Mouse (Mus musculus) left cerebral cortex, postnatal 4 days (tissue): Measurements from ENCODE around the gene Lpp. TPM values are rescaled to one million over a fixed set of nuclear protein-coding genes. Genes with fewer than 3 reads are reported as not detected.
A peak's percentile ranks its signal among the peaks of the same experiment; 100 is the strongest.

ENCODE experiments used
- DNase-seq: peaks from one replicate; pipeline ENCODE4 v3.0.0-alpha.2; 2022
- intact Hi-C: fragments of 180-260 bp; cut with DNase I; formaldehyde crosslinking; loops from one replicate; pipeline ENCODE4 v1.15.1; 2025
- total RNA-seq, 2 experiments: library from RNA; stranded (reverse); gene quantifications; 2 replicates each; pipeline ENCODE4 v1.2.3; 2021

Lpp gene
- total RNA-seq, 2 experiments from 2014 or later, result 11.5 to 13.0 TPM

DNA sequence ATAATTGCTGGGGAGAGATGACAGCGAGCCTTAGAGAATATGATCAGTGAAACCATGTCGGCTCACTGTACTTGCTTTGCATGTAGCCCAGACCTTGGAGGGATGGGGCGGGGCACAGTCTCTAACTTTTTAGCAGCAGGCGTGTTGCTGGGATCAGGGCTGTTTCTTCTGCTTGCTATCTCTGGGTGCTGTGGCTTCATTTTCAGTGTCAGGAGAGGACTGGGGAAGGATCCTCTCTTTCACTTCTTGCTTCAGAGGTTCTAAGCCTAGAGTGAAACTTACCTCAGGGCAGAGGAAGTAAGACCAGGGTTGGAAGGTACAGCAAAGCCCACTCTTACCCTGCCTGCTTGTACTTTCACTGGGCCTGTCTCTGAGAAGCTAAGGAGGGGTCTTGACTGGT, 210.0 kb downstream of the Lpp start:
- intact Hi-C loops, result no loop called here

DNA sequence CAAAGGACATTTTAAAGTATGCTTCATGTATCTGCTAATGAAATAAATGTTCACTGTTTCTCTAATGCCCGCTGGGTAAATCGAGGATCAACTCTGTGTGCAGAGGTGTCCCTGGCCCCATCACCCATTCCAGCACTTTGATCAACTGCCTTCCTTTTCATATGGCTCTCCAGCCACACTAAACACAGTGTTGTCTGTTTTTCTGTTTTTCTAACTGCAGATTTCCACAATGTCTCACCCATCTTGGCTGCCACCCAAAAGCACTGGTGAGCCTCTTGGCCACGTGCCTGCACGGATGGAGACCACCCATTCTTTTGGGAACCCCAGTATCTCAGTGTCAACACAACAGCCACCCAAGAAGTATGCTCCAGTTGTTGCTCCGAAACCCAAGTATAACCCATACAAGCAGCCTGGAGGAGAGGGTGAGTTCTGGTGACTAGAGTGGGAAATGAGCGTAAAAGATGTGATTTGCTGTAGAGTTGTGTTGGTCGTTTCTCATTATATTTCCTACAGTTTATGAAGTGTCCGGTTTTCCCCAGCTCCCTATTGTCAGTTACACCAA, 214.7 kb downstream of the Lpp start:
- DNase-seq, result peak; percentile 31
- intact Hi-C loops, result no loop called here

More for the DNA sequence above, 210.0 kb downstream of the Lpp start:
- DNase-seq, result no peak

DNA sequence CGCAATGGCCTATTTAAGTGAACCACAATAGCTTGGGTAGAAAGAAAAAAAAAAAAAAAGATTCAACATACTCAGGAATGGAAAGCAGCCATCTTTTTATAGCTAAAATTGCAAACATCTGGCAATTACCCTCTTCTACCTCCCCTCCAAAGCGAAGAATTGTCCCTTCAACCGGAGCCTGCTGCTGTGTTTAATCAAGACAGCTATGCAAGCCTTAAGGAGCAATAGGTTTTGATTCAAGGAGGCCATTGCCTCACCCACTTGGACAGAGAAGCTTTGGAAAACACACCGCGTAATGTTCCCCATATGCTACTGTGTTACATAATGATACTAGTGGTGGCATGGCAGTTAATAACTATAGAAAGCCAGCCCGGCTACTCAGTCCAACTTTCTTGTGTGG, 226.2 kb downstream of the Lpp start:
- intact Hi-C loops, result no loop called here
- no peak for DNase-seq

DNA sequence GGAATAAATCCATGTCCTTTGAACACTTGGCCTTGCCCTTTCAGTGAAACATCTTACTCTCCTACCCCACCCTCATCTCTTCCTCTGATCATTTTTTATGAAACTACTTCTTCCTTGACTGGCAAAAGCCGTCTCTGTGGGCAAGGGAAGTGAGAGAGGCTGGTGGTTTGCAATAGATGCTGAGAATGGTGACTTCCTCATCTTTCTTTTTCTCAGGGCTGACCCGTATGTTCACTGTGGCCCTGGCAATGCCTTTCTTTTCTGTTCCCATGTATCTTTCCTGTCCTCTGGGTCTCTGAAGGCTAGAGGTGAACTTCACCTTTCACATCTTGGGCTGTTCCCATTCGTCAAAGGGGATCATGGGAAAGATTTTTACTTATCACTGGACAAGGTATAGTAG, 226.7 kb downstream of the Lpp start:
- intact Hi-C loops, result no loop called here
- DNase-seq, result no peak

DNA sequence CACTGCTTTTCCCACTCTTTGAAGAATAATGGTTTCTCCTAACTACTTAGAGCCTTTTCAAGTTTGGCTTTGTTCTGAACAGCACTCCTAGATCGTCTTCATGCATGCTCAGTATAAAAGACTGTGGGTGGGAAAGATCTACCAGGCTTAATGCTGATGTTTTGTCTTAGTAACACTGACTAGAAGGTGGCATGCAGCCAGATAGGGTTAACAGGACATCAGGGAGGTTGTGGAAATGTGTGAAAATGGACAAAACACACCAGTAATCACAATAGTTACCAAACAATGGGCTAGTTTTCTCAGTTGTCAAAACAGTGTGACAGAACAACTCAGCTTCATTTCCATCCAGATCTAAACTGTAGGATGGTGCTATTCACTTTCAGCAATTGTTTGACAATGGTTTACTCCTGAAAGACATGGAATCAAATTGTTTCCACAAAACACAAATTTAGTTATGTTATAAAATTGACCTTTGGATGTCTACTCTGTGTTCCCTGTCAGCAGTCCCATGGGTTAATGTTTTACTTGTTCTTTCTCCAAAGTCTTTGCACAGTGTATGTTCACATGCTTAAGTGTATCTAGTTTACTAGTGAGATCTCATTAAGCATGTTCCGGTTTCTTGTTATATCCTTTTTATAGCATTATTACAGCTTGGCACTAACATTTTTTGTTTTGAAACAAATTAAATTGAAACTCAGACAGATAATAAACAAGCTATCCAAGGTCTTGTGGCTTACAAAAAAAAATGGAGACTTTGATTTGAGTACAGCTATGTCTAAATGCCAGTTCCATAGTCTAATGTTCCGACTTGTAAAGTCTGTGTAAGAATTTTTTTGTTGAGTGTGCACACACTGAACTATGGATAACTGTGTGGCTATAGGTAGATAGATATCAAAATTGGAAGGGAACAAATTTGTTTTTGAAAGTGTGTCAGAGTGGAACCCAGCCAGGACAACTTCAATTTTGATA, 229.2 kb downstream of the Lpp start:
- DNase-seq, result no peak
- intact Hi-C loops, result no loop called here

DNA sequence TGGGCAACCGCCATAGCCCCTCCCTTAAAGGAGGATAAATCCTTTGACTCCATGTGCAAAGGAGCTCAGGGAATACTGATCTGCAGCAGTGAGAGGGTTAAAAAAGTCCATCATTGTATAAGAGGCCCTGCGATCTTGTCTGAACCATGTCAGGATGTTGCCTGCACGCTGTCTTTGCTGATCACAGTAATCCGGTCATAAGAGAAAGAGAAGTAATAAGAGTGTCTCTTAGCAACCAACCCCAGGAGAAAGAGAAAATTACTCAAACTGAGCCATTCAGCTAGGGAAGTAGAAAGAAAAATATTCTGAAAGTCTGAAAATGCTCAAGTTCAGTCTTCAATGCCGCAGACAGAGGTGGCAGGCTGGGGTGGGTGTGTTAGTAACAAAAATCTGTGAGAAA, 231.0 kb downstream of the Lpp start:
- intact Hi-C loops, result no loop called here
- DNase-seq, result no peak

DNA sequence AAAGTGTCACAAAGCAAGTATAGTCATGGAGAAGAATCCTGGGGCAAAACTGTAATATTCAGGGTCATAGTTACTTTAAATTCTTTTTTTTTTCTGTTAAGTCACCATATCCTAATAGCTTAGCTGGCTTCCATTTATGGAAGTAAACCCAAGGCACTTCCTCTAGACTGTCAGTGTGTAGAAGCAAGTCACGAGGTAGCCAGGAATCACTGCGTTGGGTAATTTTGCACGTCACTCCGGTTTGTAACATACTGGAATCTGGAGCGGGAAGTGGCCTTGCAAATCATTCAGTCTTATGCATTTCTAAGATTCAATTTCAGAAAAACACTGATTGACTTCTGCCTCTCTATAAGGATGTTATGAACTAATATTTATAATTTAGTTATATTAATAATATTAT, 232.3 kb downstream of the Lpp start:
- intact Hi-C loops, result no loop called here
- DNase-seq, result no peak

DNA sequence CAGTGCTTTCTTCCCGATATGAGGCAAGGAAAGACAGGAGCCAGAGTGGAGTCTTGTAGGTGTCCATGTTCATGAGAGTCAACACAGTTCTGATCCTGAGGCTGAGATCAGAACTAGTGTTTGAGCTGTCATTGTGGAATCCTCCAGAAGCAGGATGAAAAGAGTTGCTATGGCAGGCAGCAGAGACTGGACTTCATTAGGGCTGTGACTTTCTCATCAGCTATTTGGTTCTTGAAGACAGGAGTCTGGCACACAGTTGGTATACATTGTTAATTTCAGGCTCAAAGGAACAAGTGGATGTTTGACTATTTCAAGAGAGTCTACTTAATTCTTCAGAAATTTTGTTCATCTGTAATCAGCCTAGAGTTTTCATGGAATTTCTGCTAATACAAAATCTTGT, 235.5 kb downstream of the Lpp start:
- intact Hi-C loops, result no loop called here
- no peak for DNase-seq

DNA sequence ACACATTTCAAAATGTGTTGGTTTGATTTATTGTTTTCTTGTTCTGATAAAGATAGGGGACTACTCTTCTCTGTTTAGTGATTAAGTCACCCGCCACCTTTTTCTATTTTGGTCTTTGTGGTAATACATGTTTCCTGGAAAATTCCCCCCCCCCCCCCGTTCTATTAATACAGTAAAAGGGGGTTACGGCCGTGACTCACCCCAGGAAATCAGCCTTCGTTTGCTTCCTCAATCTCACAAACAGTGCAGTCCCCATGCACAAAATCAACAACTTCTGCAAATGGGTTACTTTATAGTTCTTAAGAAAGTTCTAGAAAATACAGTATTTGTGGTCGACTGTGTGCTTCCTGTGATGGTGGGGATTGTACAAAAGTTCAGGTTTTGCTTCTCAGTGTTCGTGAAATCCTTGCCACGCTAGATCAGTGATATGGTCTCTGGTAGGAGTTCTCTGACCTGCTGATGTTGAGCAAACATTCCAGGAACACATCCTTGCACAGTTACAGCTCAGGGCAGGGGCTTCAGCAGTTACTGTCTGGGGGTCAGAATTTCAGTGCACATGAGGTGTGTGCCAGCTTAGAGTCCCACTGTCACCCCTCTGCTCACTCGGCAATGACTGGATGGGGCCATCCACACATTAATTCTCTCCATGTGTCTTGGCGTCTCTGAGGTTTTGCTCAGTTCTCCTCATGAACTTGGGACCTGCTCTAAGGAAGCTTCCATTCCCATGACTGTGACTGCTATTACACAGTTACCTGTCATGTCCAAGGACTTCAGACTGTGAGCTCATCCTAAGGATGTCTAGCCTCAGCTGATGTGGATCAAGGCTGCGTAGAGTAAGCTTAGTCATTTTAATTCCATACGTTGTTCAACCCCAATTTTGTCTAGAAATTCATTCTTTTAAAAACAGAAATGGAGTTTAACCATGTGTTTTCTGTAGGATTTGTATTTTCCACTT, 236.2 kb downstream of the Lpp start:
- intact Hi-C loops, result no loop called here
- no peak for DNase-seq

DNA sequence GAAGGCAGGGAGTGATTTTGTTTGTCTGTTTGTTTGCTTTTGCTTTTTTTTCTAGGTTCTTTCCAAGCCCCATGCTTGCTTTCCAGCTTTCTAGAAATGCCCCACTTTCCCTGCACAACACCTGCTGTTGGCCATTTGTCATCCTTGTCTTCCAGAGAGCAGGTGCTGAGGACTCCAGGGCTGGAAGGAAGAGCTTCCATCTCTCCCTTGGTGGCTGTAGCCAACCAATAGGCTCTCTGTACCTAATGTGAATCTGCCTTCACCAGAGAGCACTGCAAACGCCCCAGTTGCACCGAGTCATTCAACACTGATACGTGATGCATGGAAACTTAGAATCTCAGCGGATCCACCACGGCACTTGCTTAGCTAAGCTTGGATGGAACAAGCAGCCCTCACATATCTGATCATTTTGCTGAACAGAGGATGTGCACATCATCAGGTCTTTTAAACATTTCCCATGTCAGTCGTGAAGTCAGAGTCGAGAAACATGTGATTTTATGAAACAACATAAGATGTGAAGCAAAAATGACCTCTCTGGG, 242.1 kb downstream of the Lpp start:
- no peak for DNase-seq
- intact Hi-C loops, result no loop called here

DNA sequence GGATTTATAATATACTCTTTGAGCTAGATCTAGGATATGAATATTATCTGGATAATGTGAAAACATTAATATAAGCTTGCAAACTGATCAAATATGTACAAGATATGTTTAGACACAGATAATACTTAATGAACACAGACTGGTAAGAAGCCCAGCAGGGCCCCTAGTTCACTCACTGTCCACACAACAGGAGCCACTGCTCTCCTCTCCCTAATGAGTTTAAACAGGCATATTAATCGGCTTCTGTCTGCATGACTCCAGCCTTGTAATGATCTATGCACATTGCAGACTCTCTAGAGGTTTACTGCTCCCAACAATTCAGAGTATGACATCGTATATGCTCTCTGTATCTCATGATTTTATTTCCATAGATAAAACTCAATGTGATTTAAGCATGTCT, 243.6 kb downstream of the Lpp start:
- intact Hi-C loops, result no loop called here
- no peak for DNase-seq

DNA sequence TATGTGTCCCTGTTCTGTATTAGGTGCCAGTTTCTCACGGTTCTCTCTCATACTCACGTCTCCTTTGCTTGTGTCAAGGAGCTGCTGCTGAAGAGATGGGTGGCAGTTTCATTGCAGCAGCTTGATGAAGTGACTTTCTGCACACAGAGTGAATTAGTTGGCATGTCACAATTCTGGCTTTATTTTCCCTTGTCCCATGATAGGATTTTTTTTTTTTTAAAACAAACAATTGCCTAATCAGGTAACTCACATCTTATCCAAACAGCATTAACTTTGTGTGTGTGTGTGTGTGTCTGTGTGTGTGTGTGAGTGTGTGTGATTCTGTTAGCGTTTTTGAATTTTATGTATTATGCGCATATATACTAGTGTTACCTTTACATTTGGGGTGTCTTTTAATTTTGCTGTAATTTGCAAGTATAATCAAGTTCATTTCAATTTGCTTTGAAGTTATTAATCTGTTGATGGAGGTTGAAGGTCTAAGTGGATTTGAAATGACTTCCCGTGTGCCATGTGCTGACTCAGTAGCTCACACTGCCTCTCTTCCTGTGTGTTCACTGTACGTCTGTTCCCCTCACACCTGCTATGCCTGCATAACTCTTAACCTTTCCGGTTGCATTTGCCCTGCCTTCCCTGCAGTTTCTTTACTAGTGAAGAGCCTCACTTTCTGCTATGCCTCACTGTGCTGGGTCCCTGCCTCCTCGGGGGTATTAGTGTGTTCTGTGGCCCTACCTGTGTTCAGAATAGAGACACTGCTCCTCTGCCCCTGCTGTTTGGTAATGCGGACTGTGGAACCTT, 247.9 kb downstream of the Lpp start:
- intact Hi-C loops, result no loop called here
- no peak for DNase-seq

DNA sequence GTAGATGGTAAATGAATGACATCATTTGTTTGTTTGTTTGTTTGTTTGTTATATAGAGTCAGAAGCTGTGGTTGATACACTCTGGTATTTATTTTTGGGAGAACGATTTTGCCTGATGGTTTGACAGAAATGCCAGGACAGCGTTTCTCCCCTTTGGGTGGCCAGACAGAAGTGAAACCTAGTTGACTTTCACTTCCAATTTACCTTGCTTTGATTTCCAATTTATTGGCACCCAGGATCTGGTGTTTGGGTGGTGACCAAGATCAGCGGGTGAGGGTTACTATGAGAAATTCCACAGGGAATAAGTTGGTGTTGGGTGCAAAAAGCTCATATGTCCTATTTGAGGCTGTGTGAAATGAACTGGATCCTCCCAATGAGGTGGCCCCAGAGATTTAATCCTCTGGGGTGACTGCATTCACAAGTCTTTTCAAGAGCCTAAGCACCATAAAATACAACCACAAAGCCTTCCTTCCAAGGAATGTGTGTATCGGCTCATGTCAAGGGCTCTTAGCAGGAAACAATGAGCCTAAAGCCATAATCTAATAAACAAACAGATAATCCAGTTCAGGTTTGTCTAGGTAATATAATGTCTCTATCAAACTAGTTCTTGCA, 249.8 kb downstream of the Lpp start:
- intact Hi-C loops, result no loop called here
- no peak for DNase-seq

DNA sequence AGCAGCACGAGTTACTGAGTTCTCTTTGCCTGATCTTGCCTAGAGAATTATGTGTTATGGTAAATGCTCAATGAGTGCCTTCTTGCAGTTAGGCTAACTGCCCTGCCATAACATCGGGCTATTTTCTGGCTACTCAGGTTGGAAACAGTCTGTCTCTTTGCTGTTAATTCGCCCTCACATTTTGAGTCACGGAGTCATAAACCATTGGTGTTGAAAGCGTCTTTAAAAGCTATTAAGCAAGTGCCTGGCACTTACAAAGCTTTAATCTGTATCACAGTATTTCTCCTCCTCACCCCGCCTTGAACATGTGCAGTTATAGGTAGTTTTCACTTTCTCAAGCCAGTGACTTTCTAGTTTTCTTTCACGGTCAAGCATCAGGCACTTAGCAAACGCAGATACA, 250.8 kb downstream of the Lpp start:
- DNase-seq, result no peak
- intact Hi-C loops, result no loop called here

DNA sequence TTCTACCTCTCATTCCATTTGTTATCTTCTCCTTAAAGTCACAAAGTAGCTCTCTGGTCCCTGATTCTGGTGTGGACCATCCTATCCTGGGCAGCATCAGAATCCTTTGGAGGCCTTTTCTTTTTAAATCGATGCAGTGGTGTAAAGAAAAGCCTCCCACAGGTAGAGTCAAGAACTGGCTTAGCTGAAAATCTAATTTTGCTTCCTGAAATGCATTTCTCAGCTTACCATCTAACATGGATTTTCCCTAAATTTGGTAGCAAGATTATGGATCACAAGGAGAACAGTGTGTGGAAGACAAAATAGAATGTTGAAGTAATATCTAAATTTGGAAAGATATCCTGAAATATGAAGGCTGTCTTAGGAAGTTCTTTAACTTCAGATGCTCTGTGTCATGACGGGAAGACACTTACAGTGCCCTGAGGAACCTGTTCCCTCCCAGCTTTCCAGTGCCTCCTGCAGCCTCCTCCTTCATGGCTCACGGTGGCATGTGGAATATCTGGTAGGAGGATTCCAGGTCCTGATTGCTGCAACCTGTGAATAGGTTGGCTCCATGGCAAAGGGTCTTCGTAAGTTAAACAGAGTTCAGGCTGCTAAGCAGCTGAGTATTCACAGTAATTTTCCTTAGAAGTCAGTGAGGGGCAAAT, 251.6 kb downstream of the Lpp start:
- no peak for DNase-seq
- intact Hi-C loops, result no loop called here

DNA sequence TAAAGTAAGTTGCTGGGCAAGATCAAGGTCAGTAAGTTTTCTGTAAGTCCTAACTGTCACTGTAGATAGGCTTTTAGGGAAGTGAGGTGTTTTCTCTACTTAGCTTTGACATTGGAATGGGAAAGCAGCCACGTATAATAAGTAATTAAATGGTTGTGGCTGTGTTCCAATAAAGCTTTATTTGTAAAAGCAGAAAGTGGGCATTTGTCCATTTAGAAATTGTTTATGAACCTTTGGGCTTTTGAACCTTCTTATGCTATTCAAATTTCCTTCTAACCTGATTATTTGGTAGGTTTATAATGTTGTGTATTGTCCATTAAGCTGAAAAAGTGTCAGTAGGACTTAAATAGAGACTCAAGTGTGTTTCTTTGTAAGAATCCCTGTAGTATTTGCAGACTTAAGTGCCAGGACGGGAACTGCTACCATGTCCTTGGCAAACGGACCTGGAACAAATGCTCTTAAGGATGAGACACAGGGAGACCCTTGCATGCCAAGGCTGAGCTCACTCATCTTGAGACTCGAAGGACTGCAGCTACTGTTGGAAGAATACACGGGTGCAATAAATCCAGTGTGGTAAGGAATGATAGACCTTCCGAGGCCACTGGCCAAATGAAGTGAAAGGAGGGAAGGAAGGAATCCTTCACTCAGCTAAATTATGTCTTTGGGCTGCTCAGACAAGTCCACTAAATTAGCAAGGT, 252.7 kb downstream of the Lpp start:
- DNase-seq, result no peak
- intact Hi-C loops, result no loop called here

DNA sequence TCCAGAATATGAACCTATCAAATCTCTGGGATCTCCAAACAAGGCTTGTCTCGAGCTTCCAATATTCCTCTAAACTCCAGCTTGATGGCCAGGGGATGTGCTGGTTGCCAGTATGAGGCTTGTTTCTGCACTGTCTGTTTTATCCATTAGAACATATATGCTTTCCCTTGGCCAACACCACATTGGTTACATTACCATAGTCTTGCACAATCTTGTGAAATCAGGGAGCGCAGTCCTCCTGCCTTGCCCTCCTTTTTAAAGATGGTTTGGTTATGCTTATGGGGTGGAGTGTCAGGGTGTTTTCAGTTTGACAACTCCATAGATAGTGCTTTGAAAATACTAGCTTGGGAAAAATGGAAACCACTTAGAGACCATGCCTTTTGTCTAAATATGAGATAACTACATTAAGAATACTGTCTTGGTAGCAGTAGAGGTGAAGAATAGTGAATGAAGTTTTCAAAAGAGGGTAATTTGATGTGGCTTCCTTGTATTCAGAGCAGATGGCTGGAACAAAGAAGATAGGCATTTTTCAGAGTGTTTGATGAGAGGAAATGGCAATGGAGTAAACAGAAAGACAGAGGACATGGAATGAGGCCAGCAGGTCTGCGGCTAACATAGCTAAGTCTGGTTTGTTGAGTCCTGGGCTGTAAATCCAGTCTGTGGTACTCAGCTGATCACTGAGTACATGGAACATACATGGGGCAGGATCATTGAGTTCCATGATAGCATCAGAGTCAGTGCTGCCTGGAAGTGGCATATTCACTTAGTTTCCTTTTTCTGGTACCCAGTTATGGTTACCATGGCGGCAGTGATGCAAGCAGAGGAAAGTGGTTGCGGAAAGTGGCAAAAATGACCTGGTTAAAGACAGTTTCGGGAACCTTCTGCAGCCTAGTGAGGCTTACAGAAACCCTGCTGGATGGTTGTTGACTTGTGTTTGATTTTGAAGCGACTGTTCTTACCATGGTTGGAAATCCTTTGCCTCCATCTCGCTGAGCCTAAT, 258.6 kb downstream of the Lpp start:
- no peak for DNase-seq
- intact Hi-C loops, result no loop called here
